ENCODE assay signal across 10 mouse cellular contexts in the genomic region with DNA sequence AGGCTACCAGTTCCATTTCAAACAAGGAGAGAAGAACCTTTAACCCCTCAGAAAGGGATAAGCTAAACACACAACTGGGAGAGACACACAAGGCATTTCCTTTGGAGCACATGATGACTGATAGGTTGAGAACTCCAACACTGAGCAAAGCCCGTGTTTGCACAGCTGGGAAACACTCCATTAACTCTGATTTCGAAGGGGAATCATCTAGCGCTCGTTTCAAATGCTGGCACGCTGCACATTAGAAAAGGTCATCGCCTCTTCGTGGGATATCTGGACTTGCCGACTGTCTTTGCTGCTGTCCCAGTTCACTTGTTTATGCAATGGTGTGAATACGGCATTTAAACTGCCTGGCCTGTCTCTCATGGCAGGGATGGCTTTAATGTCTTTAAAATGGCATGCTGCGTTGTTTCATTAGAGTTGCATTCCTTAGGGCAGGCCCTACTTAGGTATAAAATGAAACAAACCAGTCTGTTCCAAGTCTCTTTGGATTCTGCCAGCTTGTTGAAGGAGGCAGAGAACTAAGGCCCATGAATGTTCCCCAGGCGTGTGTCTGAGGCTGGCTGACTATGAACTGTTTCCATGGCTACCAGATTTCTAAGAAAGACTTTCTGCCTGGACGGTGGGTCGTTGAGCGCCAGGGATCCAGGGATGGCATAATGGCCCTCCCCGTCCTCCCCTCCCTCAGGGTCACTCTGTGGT.
DNase-seq lines count a peak whose midpoint lies in the region; ATAC-seq and TF ChIP-seq lines count a peak whose summit lies in the region.
"Had no signal": no experiment of that assay in that cellular context is flagged by ENCODE, and none has a peak within 500 bp of the region (broad histone marks: within the 10 kb centered on the region; RNA-seq: fewer than 3 reads in every experiment).

No protein-coding gene starts in this region.

- H3K4me2 ChIP-seq in kidney, postnatal 0 days (ENCODE audit: low read length), result no peak overlapping the region
- no peak overlapping the region for H3K4me2 ChIP-seq in forebrain, embryonic 14.5 days (ENCODE audit: low read length)
- 0 out of 2 replicates have a peak overlapping the region, but pooled peaks have one; percentile 9 for H3K4me2 ChIP-seq in midbrain, postnatal 0 days (ENCODE audit: low read depth, low read length, poor library complexity, severe bottlenecking)
- H3K4me2 ChIP-seq: embryonic facial prominence, embryonic 13.5 days; limb, embryonic 13.5 days had no signal

- ATAC-seq in kidney, postnatal 0 days (replicated peaks; ENCODE audit: low FRiP score, low read depth), result no peak
- peak; percentile 86 for ATAC-seq in forebrain, embryonic 14.5 days
- ATAC-seq in midbrain, postnatal 0 days (ENCODE audit: low FRiP score), result peak; percentile 78

- no peak overlapping the region for H3K4me3 ChIP-seq in kidney, postnatal 0 days (replicated peaks; ENCODE audit: low read depth, low read length)
- H3K4me3 ChIP-seq in forebrain, embryonic 14.5 days (ENCODE audit: low read depth, low read length), result no peak overlapping the region
- no peak overlapping the region for H3K4me3 ChIP-seq in midbrain, postnatal 0 days (ENCODE audit: low read depth, low read length)
- H3K4me3 ChIP-seq: embryonic facial prominence, embryonic 13.5 days; limb, embryonic 13.5 days had no signal

- H3K4me1 ChIP-seq in kidney, postnatal 0 days (replicated peaks; ENCODE audit: insufficient read depth, low read length), result peaks cover 5% of the 10 kb centered on the region; the same call in 1 of the 2 replicates
- peaks cover 5% of the 10 kb centered on the region; the same call in 1 of the 2 replicates for H3K4me1 ChIP-seq in forebrain, embryonic 14.5 days (ENCODE audit: control insufficient read depth, insufficient read depth, low read length)
- peaks cover 10% of the 10 kb centered on the region for H3K4me1 ChIP-seq in midbrain, postnatal 0 days (ENCODE audit: insufficient read depth, low read length)

- H3K9me3 ChIP-seq in kidney, postnatal 0 days (replicated peaks; ENCODE audit: low read length), result no peaks in the 10 kb centered on the region
- H3K9me3 ChIP-seq in forebrain, embryonic 14.5 days (replicated peaks; ENCODE audit: control insufficient read depth, low read length), result no peaks in the 10 kb centered on the region
- H3K9me3 ChIP-seq in midbrain, postnatal 0 days (ENCODE audit: low read length), result no peaks in the 10 kb centered on the region
- H3K9me3 ChIP-seq: embryonic facial prominence, embryonic 13.5 days; limb, embryonic 13.5 days had no signal

- peak; percentile 78 for DNase-seq in kidney, postnatal 0 days (ENCODE audit: low spot score)
- DNase-seq in kidney, postnatal 36 days, result no peak
- peak; percentile 76 for DNase-seq in forebrain, embryonic 14.5 days (ENCODE audit: low spot score)
- DNase-seq in layer of hippocampus, postnatal 10 days (ENCODE audit: low spot score in 2 of 2), result peak; percentile 24 to 45
- peak; percentile 85 for DNase-seq in midbrain, postnatal 0 days (ENCODE audit: low spot score)
- DNase-seq in natural killer cell, adult 2 months (ENCODE audit: low spot score in 2 of 2), result no peak
- no peak for DNase-seq in urinary bladder, postnatal 25 days (ENCODE audit: low spot score)
- DNase-seq in testis, postnatal 14 days (ENCODE audit: low spot score), result no peak

- no peak overlapping the region for H3K27ac ChIP-seq in kidney, postnatal 0 days
- no peak overlapping the region for H3K27ac ChIP-seq in forebrain, embryonic 14.5 days (ENCODE audit: low read depth, low read length)
- H3K27ac ChIP-seq in midbrain, postnatal 0 days (ENCODE audit: low read depth, low read length), result peak overlapping the region; percentile 32
- H3K27ac ChIP-seq: embryonic facial prominence, embryonic 13.5 days; limb, embryonic 13.5 days had no signal

- no peaks in the 10 kb centered on the region for H3K27me3 ChIP-seq in kidney, postnatal 0 days (ENCODE audit: insufficient read depth, low read length)
- H3K27me3 ChIP-seq in forebrain, embryonic 14.5 days (replicated peaks; ENCODE audit: control insufficient read depth, insufficient read depth, low read length), result no peaks in the 10 kb centered on the region
- H3K27me3 ChIP-seq in midbrain, postnatal 0 days (ENCODE audit: insufficient read depth, low read length), result no peaks in the 10 kb centered on the region
- H3K27me3 ChIP-seq: embryonic facial prominence, embryonic 13.5 days; limb, embryonic 13.5 days had no signal

- WGBS in kidney, postnatal 0 days, result 20% methylated on average over 15 of the region's 15 CpGs
- WGBS in forebrain, embryonic 14.5 days, result 28% methylated on average over 15 of the region's 15 CpGs
- 9% methylated on average over 15 of the region's 15 CpGs for WGBS in midbrain, postnatal 0 days

- H3K9ac ChIP-seq in kidney, postnatal 0 days (ENCODE audit: low read depth, low read length), result no peak overlapping the region
- no peak overlapping the region for H3K9ac ChIP-seq in forebrain, embryonic 14.5 days (ENCODE audit: low read length)
- no peak overlapping the region for H3K9ac ChIP-seq in midbrain, postnatal 0 days (replicated peaks; ENCODE audit: low read length, poor library complexity, severe bottlenecking)
- H3K9ac ChIP-seq: embryonic facial prominence, embryonic 13.5 days; limb, embryonic 13.5 days had no signal

- no peaks in the 10 kb centered on the region for H3K36me3 ChIP-seq in kidney, postnatal 0 days (ENCODE audit: insufficient read depth, low read length)
- H3K36me3 ChIP-seq in forebrain, embryonic 14.5 days (ENCODE audit: control insufficient read depth, insufficient read depth, low read length), result no peaks in the 10 kb centered on the region
- no peaks in the 10 kb centered on the region for H3K36me3 ChIP-seq in midbrain, postnatal 0 days (ENCODE audit: insufficient read depth, low read length)
- H3K36me3 ChIP-seq: embryonic facial prominence, embryonic 13.5 days; limb, embryonic 13.5 days had no signal

- no peak for TF ChIP-seq CTCF in kidney, postnatal 0 days (IDR thresholded peaks at IDR 0.05; ENCODE audit: low read depth)
- no peak for TF ChIP-seq CTCF in midbrain, postnatal 0 days (IDR thresholded peaks at IDR 0.05)

Comparison
In these comparisons a context has a peak if more than half of its experiments do, and no peak if none do; other contexts are left out.
1. DNase-seq: peak in kidney, postnatal 0 days (single experiment), forebrain, embryonic 14.5 days (single experiment), layer of hippocampus, postnatal 10 days (2 of 2) and midbrain, postnatal 0 days (single experiment); none in kidney, postnatal 36 days (0 of 2), natural killer cell, adult 2 months (0 of 2), urinary bladder, postnatal 25 days (single experiment) and testis, postnatal 14 days (single experiment).